In the genomic region with DNA sequence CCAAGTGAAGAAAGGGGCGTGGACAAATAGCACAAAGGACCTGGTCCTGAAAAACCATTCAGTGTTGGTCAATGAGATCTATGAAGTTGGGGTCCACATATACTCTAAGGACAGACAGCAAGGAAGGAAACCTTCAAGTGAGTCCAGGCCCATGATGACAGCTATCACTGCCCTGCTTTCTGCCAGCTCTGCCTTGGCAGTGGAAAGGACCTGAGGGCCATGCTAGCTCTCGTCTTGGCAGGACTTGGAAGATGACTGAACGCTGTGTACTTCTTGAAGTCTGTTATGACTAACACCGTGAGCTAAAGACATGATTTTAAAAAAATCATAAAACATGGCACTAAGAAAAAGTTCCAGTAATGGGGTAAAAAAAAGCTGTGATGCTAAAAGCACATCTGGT, we compare ENCODE assay signal across 24 mouse cellular contexts. TPM values are rescaled to one million over a fixed set of nuclear protein-coding genes. Genes with fewer than 3 reads are reported as not detected.
DNase-seq lines count a peak whose midpoint lies in the region; ATAC-seq and TF ChIP-seq lines count a peak whose summit lies in the region.
"Had no signal": no experiment of that assay in that cellular context is flagged by ENCODE, and none has a peak within 500 bp of the region (broad histone marks: within the 10 kb centered on the region; RNA-seq: fewer than 3 reads in every experiment).

No protein-coding gene starts in this region.

- H3K27ac ChIP-seq in left cerebral cortex, adult 2 months = peak overlapping the region; percentile 11; the same call in 1 of the 2 replicates
- H3K27ac ChIP-seq in brown adipose tissue, adult 24 weeks (replicated peaks; ENCODE audit: low read depth, low read length) = peak overlapping the region; percentile 91
- H3K27ac ChIP-seq: embryonic facial prominence, embryonic 10.5 days; forebrain, embryonic 10.5 days; heart, embryonic 10.5 days; hindbrain, embryonic 15.5 days; kidney, postnatal 0 days; limb, embryonic 12.5 days; liver, embryonic 12.5 days; midbrain, embryonic 15.5 days had no signal

- TF ChIP-seq CTCF in left cerebral cortex, adult 2 months (IDR thresholded peaks at IDR 0.05) = no peak

- ATAC-seq in activated CD4-positive, CD25-positive, alpha-beta regulatory T cell, adult 4 months = no peak
- ATAC-seq: forebrain, embryonic 16.5 days; liver, embryonic 12.5 days; midbrain, embryonic 15.5 days had no signal

- H3K4me3 ChIP-seq in left cerebral cortex, adult 2 months = no peak overlapping the region
- no peak overlapping the region for H3K4me3 ChIP-seq in brown adipose tissue, adult 24 weeks (ENCODE audit: insufficient read depth, low read depth, low read length)
- H3K4me3 ChIP-seq: embryonic facial prominence, embryonic 10.5 days; forebrain, embryonic 10.5 days; heart, embryonic 10.5 days; hindbrain, embryonic 15.5 days; limb, embryonic 12.5 days; liver, embryonic 12.5 days; midbrain, embryonic 15.5 days had no signal

- intact Hi-C loops in left cerebral cortex, adult 2 months (cut with DNase I) = no loop called here

- DNase-seq in gastrocnemius, adult 18-20 months (ENCODE audit: low spot score) = peak; percentile 62
- no peak for DNase-seq in gastrocnemius, postnatal 4 days (ENCODE audit: low spot score in 2 of 2)
- DNase-seq in left cerebral cortex, adult 2 months (ENCODE audit: extremely low spot score in 1 of 2, low spot score in 2 of 2) = no peak
- no peak for DNase-seq in left cerebral cortex, adult 11 months (ENCODE audit: low spot score)
- DNase-seq in NIH3T3 (ENCODE audit: low read depth) = peak; percentile 12
- no peak for DNase-seq in cerebellum, adult 9-10 months
- DNase-seq: cerebellum, adult 9-11 months; thymus, adult 2 months; thymus, postnatal 4 days had no signal

- H3K4me1 ChIP-seq in brown adipose tissue, adult 24 weeks (ENCODE audit: control insufficient read depth, insufficient read depth, insufficient read length, low read length) = peaks cover 38% of the 10 kb centered on the region
- H3K4me1 ChIP-seq: hindbrain, embryonic 15.5 days; midbrain, embryonic 15.5 days had no signal

RNA-seq across cellular contexts. Expression of a gene that starts 48.7 kb away (rescaled TPM):
- total RNA-seq in gastrocnemius, adult 18-20 months (2021) = 1 to 10 TPM; 1.1 to 2.3 TPM
- 10 to 100 TPM; 44.8 to 59.4 TPM for total RNA-seq in gastrocnemius, postnatal 4 days (2021)
- total RNA-seq in left cerebral cortex, adult 2 months (2021) = 100 to 1,000 TPM; 110 to 116 TPM
- polyA plus RNA-seq in brown adipose tissue, adult 24 weeks (2012; ENCODE audit: insufficient read depth, insufficient read length, missing spikeins) = 0.38 TPM in 1 of 2 replicates, not detected in the other
- polyA plus RNA-seq in activated CD4-positive, CD25-positive, alpha-beta regulatory T cell, adult 4 months (2017; shearing (Covaris generic)) = not detected
- total RNA-seq: megakaryocyte-erythroid progenitor cell, adult 5-6 weeks; MEL; neutrophil, adult 5-6 weeks had no signal
- polyA plus RNA-seq: C2C12 had no signal

Comparison
In these comparisons a context has a peak if more than half of its experiments do, and no peak if none do; other contexts are left out.
1. DNase-seq: peak in gastrocnemius, adult 18-20 months (single experiment) and NIH3T3 (single experiment); none in gastrocnemius, postnatal 4 days (0 of 2), left cerebral cortex, adult 2 months (0 of 2), left cerebral cortex, adult 11 months (single experiment) and cerebellum, adult 9-10 months (single experiment).
2. RNA of a gene that starts 48.7 kb away (total RNA-seq): 110 to 116 TPM in left cerebral cortex, adult 2 months and 44.8 to 59.4 TPM in gastrocnemius, postnatal 4 days; 1.1 to 2.3 TPM in gastrocnemius, adult 18-20 months; every median in the first group is over 10 times any median in the second.